Mouse (Mus musculus): ENCODE measurements at regions not wholly inside any gene's neighbourhood (a gene's known extent, or its start where the extent isn't known, plus 50 kb on each side); places are given as distances from the start of the nearest gene placed in this dataset.

- TF ChIP-seq FOSL1 (IDR thresholded peaks at IDR 0.05; ENCODE audit: insufficient read depth, low read length, poor library complexity, severe bottlenecking) (no peak), MYOD1 (IDR thresholded peaks at IDR 0.05; ENCODE audit: control insufficient read depth, insufficient read length, low read depth) (no peak), CTCF (IDR thresholded peaks at IDR 0.05; ENCODE audit: control insufficient read depth, insufficient read depth, insufficient read length) (no peak), MAX (IDR thresholded peaks at IDR 0.05) (no peak), USF1 (IDR thresholded peaks at IDR 0.05; ENCODE audit: low read depth) (no peak)
These were observed 141.5 kb downstream of the Fam198b start for GRCm38 (mm10) chr3:80025795-80026194.

Measured in C2C12 (cell line).